ENCODE assay signal across 11 mouse cellular contexts in genomic region chr8:33987755-33988104, GRCm38 (mm10).
A peak's percentile ranks its signal among the peaks of the same experiment; 100 is the strongest.
DNase-seq lines count a peak whose midpoint lies in the region; ATAC-seq and TF ChIP-seq lines count a peak whose summit lies in the region.
"Had no signal": no experiment of that assay in that cellular context is flagged by ENCODE, and none has a peak within 500 bp of the region (broad histone marks: within the 10 kb centered on the region; RNA-seq: fewer than 3 reads in every experiment).

No protein-coding gene starts in this region.

- H3K4me2 ChIP-seq in heart, embryonic 11.5 days, result no peak overlapping the region
- H3K4me2 ChIP-seq in liver, embryonic 16.5 days (ENCODE audit: low read depth, low read length), result peak overlapping the region; percentile 27; the same call in 1 of the 2 replicates
- H3K4me2 ChIP-seq in forebrain, embryonic 14.5 days (ENCODE audit: low read length), result no peak overlapping the region
- no peak overlapping the region for H3K4me2 ChIP-seq in neural tube, embryonic 15.5 days
- H3K4me2 ChIP-seq: hindbrain, embryonic 13.5 days had no signal

- H3K27me3 ChIP-seq in heart, embryonic 11.5 days (ENCODE audit: control insufficient read depth, insufficient read depth, low read length), result no peaks in the 10 kb centered on the region
- H3K27me3 ChIP-seq in kidney, adult 2 months (replicated peaks; ENCODE audit: control insufficient read depth, insufficient read depth, low read length), result no peaks in the 10 kb centered on the region
- H3K27me3 ChIP-seq in liver, embryonic 16.5 days (ENCODE audit: control insufficient read depth, insufficient read depth, low read depth, low read length), result no peaks in the 10 kb centered on the region
- H3K27me3 ChIP-seq in forebrain, embryonic 14.5 days (replicated peaks; ENCODE audit: control insufficient read depth, insufficient read depth, low read length), result no peaks in the 10 kb centered on the region
- no peaks in the 10 kb centered on the region for H3K27me3 ChIP-seq in neural tube, embryonic 15.5 days (replicated peaks)
- H3K27me3 ChIP-seq: hindbrain, embryonic 13.5 days had no signal

- H3K27ac ChIP-seq in heart, embryonic 11.5 days (ENCODE audit: low read depth, low read length), result peak overlapping the region; percentile 42; the same call in 1 of the 2 replicates
- peak overlapping the region; percentile 87 for H3K27ac ChIP-seq in kidney, adult 2 months (ENCODE audit: insufficient read depth, low read depth, low read length)
- peak overlapping the region; percentile 80 for H3K27ac ChIP-seq in liver, embryonic 16.5 days (ENCODE audit: low read length)
- no peak overlapping the region for H3K27ac ChIP-seq in forebrain, embryonic 14.5 days (ENCODE audit: low read depth, low read length)
- H3K27ac ChIP-seq in neural tube, embryonic 15.5 days (replicated peaks), result no peak overlapping the region
- H3K27ac ChIP-seq: hindbrain, embryonic 13.5 days; left cerebral cortex, adult 2 months; macrophage had no signal

- no peak for TF ChIP-seq CTCF in kidney, adult 2 months (conservative IDR thresholded peaks at IDR 0.05; ENCODE audit: insufficient read depth, insufficient read length, low read depth, low read length)

- DNase-seq in adrenal gland, adult 2 months, result peak; percentile 47
- DNase-seq in adrenal gland, adult 8-10 months, result no peak
- peak; percentile 88 for DNase-seq in kidney, adult 2 months
- DNase-seq in cerebellum, adult 18-20 months, result no peak
- DNase-seq in forebrain, embryonic 14.5 days (ENCODE audit: low spot score), result no peak

- no peak for TF ChIP-seq POLR2A in kidney, adult 2 months (IDR thresholded peaks at IDR 0.05; ENCODE audit: low read depth, low read length)

- no peak for ATAC-seq in heart, embryonic 11.5 days (replicated peaks; ENCODE audit: insufficient number of reproducible peaks, low FRiP score, low TSS enrichment)
- no peak for ATAC-seq in liver, embryonic 16.5 days (ENCODE audit: low read depth)
- ATAC-seq in forebrain, embryonic 14.5 days, result no peak
- no peak for ATAC-seq in neural tube, embryonic 15.5 days (ENCODE audit: low FRiP score)

- WGBS in heart, embryonic 11.5 days (ENCODE audit: insufficient replicate concordance), result 44% methylated on average over 10 of the region's 10 CpGs
- WGBS in kidney, adult 2 months, result 42% methylated on average over 10 of the region's 10 CpGs
- WGBS in liver, embryonic 16.5 days (ENCODE audit: insufficient replicate concordance), result 65% methylated on average over 10 of the region's 10 CpGs
- 84% methylated on average over 10 of the region's 10 CpGs for WGBS in forebrain, embryonic 14.5 days
- 84% methylated on average over 10 of the region's 10 CpGs for WGBS in neural tube, embryonic 15.5 days

- peaks cover 25% of the 10 kb centered on the region for H3K4me1 ChIP-seq in heart, embryonic 11.5 days (ENCODE audit: control insufficient read depth, insufficient read depth, low read length)
- H3K4me1 ChIP-seq in kidney, adult 2 months (ENCODE audit: control insufficient read depth, insufficient read depth, low read length), result peaks cover 21% of the 10 kb centered on the region; the same call in 1 of the 2 replicates
- H3K4me1 ChIP-seq in liver, embryonic 16.5 days (ENCODE audit: control insufficient read depth, low read depth, low read length), result peaks cover 4% of the 10 kb centered on the region
- H3K4me1 ChIP-seq in forebrain, embryonic 14.5 days (ENCODE audit: control insufficient read depth, insufficient read depth, low read length), result no peaks in the 10 kb centered on the region
- H3K4me1 ChIP-seq in neural tube, embryonic 15.5 days, result 0 out of 2 replicates have a peak, but pooled peaks cover 4% of the 10 kb centered on the region

- H3K4me3 ChIP-seq in heart, embryonic 11.5 days (ENCODE audit: low read depth, low read length), result no peak overlapping the region
- H3K4me3 ChIP-seq in kidney, adult 2 months (ENCODE audit: insufficient read depth, low read depth, low read length), result no peak overlapping the region
- H3K4me3 ChIP-seq in liver, embryonic 16.5 days (ENCODE audit: low read depth, low read length), result 0 out of 2 replicates have a peak overlapping the region, but pooled peaks have one; percentile 8
- no peak overlapping the region for H3K4me3 ChIP-seq in forebrain, embryonic 14.5 days (ENCODE audit: low read depth, low read length)
- no peak overlapping the region for H3K4me3 ChIP-seq in neural tube, embryonic 15.5 days (replicated peaks)
- H3K4me3 ChIP-seq: hindbrain, embryonic 13.5 days; left cerebral cortex, adult 2 months had no signal

- H3K9me3 ChIP-seq in heart, embryonic 11.5 days (replicated peaks; ENCODE audit: control insufficient read depth, low read length), result no peaks in the 10 kb centered on the region
- H3K9me3 ChIP-seq in liver, embryonic 16.5 days (replicated peaks; ENCODE audit: control insufficient read depth, low read length), result no peaks in the 10 kb centered on the region
- H3K9me3 ChIP-seq in forebrain, embryonic 14.5 days (replicated peaks; ENCODE audit: control insufficient read depth, low read length), result no peaks in the 10 kb centered on the region
- no peaks in the 10 kb centered on the region for H3K9me3 ChIP-seq in neural tube, embryonic 15.5 days (replicated peaks)
- H3K9me3 ChIP-seq: hindbrain, embryonic 13.5 days had no signal

- H3K36me3 ChIP-seq in heart, embryonic 11.5 days (ENCODE audit: control insufficient read depth, insufficient read depth, low read length), result no peaks in the 10 kb centered on the region
- no peaks in the 10 kb centered on the region for H3K36me3 ChIP-seq in kidney, adult 2 months (ENCODE audit: control insufficient read depth, insufficient read depth, low read length)
- no peaks in the 10 kb centered on the region for H3K36me3 ChIP-seq in liver, embryonic 16.5 days (ENCODE audit: control insufficient read depth, insufficient read depth)
- H3K36me3 ChIP-seq in forebrain, embryonic 14.5 days (ENCODE audit: control insufficient read depth, insufficient read depth, low read length), result no peaks in the 10 kb centered on the region
- H3K36me3 ChIP-seq in neural tube, embryonic 15.5 days, result no peaks in the 10 kb centered on the region
- H3K36me3 ChIP-seq: hindbrain, embryonic 13.5 days had no signal

- H3K9ac ChIP-seq in heart, embryonic 11.5 days (ENCODE audit: low read depth, low read length), result no peak overlapping the region; the same call in 1 of the 2 replicates
- H3K9ac ChIP-seq in liver, embryonic 16.5 days (ENCODE audit: low read depth, low read length), result no peak overlapping the region
- H3K9ac ChIP-seq in forebrain, embryonic 14.5 days (ENCODE audit: low read length), result no peak overlapping the region
- H3K9ac ChIP-seq in neural tube, embryonic 15.5 days (replicated peaks), result no peak overlapping the region
- H3K9ac ChIP-seq: hindbrain, embryonic 13.5 days had no signal

Comparison
In these comparisons a context has a peak if more than half of its experiments do, and no peak if none do; other contexts are left out.
1. DNase-seq: peak in adrenal gland, adult 2 months (single experiment) and kidney, adult 2 months (single experiment); none in adrenal gland, adult 8-10 months (single experiment), cerebellum, adult 18-20 months (0 of 2) and forebrain, embryonic 14.5 days (single experiment).
2. H3K27ac ChIP-seq: peak in heart, embryonic 11.5 days (single experiment), kidney, adult 2 months (single experiment) and liver, embryonic 16.5 days (single experiment); none in forebrain, embryonic 14.5 days (single experiment) and neural tube, embryonic 15.5 days (single experiment).